Mouse (Mus musculus): ENCODE data around the gene Nup93. TPM values are rescaled to one million over a fixed set of nuclear protein-coding genes. Genes with fewer than 3 reads are reported as not detected.

Gene Nup93
- polyA plus RNA-seq, 1 experiment from 2014 or later: 146 TPM

DNA sequence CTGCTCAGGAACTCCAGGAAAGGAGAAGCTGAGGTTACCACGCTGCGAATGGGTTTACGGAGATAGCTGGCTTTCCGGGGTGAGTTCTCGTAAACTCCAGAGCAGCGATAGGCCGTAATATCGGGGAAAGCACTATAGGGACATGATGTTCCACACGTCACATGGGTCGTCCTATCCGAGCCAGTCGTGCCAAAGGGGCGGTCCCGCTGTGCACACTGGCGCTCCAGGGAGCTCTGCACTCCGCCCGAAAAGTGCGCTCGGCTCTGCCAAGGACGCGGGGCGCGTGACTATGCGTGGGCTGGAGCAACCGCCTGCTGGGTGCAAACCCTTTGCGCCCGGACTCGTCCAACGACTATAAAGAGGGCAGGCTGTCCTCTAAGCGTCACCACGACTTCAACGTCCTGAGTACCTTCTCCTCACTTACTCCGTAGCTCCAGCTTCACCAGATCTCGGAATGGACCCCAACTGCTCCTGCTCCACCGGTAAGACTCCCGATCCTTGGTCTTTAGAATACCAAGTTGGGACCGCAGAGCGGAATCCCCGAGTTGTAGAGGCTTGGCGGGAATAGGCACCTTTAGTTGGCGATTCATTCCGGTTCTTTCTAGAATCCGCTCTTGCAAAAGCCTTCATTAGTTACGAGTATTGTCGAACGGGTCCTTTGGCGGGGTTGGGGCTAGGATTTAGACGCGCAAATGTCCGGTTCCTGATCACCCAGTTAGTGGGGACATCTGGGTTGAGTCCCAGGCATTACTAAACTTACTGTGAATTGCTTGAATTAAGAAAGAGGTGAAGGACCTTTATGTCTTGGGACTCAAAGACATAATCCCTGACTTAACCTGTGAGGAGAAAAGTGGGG is 35.3 kb upstream of the Nup93 start, which contains the start of gene Mt1:
TSS of gene Mt1 (plus strand) at position 226 of the 856 bp plus-strand sequence.
- Histone ChIP-seq H3K27me3 (ENCODE audit: low read depth, poor library complexity, severe bottlenecking) (peaks cover 100% of the 10 kb centered on the region), H3K36me3 (no peaks in the 10 kb centered on the region), H3K27ac (peak within 1 kb of the TSS; percentile 21; the same call in 1 of the 2 replicates), H3K9me3 (replicated peaks) (no peaks in the 10 kb centered on the region), H3K4me1 (peaks cover 36% of the 10 kb centered on the region), H3K4me3 (peak within 1 kb of the TSS; percentile 52)
- WGBS: under 1% methylated on average over 50 of the region's 50 CpGs
- peak; percentile 81 for DNase-seq (ENCODE audit: low spot score)

DNA sequence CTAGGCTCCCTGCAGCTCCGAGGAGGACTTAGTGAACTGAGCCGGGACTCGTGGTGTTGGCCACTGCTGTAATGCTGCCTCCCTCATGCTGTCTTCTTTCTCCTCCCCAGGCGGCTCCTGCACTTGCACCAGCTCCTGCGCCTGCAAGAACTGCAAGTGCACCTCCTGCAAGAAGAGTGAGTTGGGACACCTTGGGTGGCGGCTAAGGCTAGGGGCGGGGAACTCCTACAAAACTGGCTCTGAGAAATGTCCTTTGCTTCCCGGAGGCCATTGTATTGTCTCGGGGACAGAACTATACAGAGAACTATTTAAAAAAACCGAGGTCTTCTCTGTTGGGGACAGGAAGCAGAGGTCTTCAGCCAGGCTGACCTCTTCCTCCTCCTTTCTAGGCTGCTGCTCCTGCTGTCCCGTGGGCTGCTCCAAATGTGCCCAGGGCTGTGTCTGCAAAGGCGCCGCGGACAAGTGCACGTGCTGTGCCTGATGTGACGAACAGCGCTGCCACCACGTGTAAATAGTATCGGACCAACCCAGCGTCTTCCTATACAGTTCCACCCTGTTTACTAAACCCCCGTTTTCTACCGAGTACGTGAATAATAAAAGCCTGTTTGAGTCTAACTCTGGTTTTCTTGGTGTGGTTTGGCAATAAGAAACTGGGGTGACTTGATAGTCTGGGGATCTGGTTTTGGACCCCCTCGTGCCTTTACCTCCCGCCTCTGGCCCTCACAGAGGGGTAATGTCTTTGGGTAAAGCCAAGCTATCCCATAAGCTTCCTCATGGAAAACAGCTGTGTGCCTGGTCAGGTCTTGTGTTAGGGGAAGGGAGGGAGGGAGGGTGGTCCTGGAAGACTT is 34.4 kb upstream of the Nup93 start:
- H3K4me3 ChIP-seq: peak overlapping the region; percentile 52
- DNase-seq (ENCODE audit: low spot score): peak; percentile 54
- 0 out of 2 replicates have a peak overlapping the region, but pooled peaks have one; percentile 21 for H3K27ac ChIP-seq
- WGBS: 5% methylated on average over 25 of the region's 25 CpGs
- H3K27me3 ChIP-seq (ENCODE audit: low read depth, poor library complexity, severe bottlenecking): peaks cover 100% of the 10 kb centered on the region
- peaks cover 43% of the 10 kb centered on the region for H3K4me1 ChIP-seq
- H3K9me3 ChIP-seq (replicated peaks): no peaks in the 10 kb centered on the region
- no peaks in the 10 kb centered on the region for H3K36me3 ChIP-seq

DNA sequence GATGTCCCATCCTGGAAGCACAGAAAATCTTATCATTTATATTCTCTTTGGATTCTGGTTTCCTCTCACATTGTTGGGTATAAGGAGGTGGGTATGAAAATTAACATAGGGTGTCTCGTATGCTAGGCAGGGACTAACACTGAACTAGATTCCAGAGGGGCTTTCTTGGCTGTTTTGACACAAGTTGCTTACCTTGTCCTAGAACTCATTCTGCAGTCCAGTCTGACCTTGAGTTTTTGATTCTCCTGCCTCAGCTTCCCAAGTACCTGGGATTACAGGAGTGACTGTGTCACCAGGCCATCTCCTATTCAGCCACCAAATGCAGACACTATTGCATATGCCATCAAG is 33.8 kb upstream of the Nup93 start:
- Histone ChIP-seq H3K4me3 (no peak overlapping the region), H3K36me3 (no peaks in the 10 kb centered on the region), H3K27me3 (ENCODE audit: low read depth, poor library complexity, severe bottlenecking) (peaks cover 100% of the 10 kb centered on the region), H3K4me1 (peaks cover 43% of the 10 kb centered on the region), H3K27ac (no peak overlapping the region), H3K9me3 (replicated peaks) (no peaks in the 10 kb centered on the region)
- WGBS: 74% methylated on average over 1 of the region's 1 CpGs
- DNase-seq (ENCODE audit: low spot score): no peak

DNA sequence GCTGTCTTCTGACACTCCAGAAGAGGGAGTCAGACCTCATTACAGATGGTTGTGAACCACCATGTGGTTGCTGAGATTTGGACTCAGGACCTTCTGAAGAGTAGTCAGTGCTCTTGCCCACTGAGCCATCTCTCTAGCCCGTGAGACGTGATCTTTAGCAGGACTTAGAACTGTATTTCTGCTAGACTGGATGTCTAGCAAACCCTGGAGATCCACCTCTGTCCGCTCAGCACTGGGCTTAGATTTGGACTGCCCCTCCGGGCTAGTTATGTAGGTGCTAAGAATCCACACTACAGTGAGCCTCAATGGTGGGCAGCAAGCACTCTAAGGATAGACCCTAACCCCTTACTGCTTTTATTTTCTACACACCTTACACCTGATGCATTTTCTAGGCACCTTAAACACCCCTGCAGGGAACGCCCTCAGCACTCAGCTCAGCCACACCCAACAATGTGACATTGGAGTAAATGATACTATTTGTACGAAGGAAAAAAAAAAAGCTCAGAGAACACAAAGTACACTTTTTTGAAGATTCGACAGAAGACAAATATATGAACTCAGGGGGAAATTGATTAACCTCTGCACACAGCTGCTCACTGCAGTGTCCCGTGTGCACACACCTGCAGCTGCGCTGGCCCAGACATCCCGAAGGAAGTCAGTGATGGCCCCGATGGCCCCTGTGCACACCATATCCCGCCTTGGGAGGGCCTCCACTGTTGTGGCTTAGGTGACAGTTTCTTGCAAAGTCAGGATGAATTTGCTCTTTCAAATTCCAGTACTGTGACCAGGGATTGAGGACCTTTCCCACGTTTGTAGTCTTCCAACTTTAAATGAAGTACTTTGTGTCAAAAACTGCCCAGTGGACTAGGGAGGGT is 32.1 kb upstream of the Nup93 start:
- peak overlapping the region; percentile 38; the same call in 1 of the 2 replicates for H3K4me3 ChIP-seq
- peaks cover 55% of the 10 kb centered on the region for H3K4me1 ChIP-seq
- H3K9me3 ChIP-seq (replicated peaks): no peaks in the 10 kb centered on the region
- no peak for DNase-seq (ENCODE audit: low spot score)
- H3K27me3 ChIP-seq (ENCODE audit: low read depth, poor library complexity, severe bottlenecking): peaks cover 100% of the 10 kb centered on the region
- 65% methylated on average over 13 of the region's 13 CpGs for WGBS
- H3K36me3 ChIP-seq: no peaks in the 10 kb centered on the region
- H3K27ac ChIP-seq: no peak overlapping the region

DNA sequence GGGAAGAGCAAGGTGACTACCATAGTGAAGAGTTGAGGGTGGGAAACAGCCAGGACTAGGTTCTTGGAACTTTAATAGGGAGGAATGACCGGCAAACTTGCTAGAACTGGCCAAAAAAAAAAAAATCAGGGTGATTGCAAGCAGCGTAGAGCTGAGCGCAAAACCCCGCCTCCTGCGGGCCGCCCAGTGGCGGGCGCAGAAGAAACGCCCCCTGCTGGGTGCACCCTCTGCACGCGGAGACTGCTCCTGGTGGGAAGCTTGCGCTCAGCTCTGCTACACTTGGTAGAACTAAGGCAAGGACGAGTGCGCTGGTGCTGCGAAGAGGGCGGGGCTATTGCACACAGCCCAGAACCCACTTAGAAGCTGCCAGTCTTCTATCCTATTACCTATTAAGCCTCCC is 31.2 kb upstream of the Nup93 start:
- H3K27me3 ChIP-seq (ENCODE audit: low read depth, poor library complexity, severe bottlenecking): peaks cover 100% of the 10 kb centered on the region
- no peak overlapping the region for H3K27ac ChIP-seq
- no peaks in the 10 kb centered on the region for H3K9me3 ChIP-seq (replicated peaks)
- WGBS: 0% methylated on average over 16 of the region's 16 CpGs
- peaks cover 61% of the 10 kb centered on the region for H3K4me1 ChIP-seq
- H3K36me3 ChIP-seq: no peaks in the 10 kb centered on the region
- H3K4me3 ChIP-seq: peak overlapping the region; percentile 38
- DNase-seq (ENCODE audit: low spot score): peak; percentile 78

DNA sequence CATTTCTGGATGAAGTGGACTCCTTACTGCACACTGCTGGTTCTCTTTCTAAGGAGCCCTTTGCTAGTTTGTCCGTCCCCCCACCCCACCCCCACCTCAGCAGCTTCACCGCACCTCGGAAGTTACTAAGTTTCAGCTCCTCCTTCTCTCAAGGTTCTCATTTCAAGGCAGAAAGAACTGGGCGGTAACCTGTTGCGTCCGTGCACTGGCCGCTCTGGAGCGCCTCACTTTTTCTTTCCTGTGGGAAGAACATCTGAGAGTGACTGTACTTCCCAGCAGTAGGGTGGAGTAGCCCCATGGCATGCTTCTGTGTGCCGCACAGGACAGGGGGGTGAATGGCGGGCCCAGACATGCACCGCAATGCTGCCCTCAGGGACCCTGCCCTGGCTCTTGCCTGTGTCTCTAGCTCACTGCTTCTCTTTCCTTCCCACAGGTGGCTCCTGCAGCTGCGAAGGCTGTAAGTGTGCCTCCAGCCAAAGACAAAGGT is 30.0 kb upstream of the Nup93 start:
- Histone ChIP-seq H3K27ac (no peak overlapping the region), H3K27me3 (ENCODE audit: low read depth, poor library complexity, severe bottlenecking) (peaks cover 97% of the 10 kb centered on the region), H3K9me3 (replicated peaks) (no peaks in the 10 kb centered on the region), H3K36me3 (no peaks in the 10 kb centered on the region), H3K4me3 (0 out of 2 replicates have a peak overlapping the region, but pooled peaks have one; percentile 11), H3K4me1 (peaks cover 52% of the 10 kb centered on the region)
- DNase-seq (ENCODE audit: low spot score): no peak
- 14% methylated on average over 12 of the region's 12 CpGs for WGBS

DNA sequence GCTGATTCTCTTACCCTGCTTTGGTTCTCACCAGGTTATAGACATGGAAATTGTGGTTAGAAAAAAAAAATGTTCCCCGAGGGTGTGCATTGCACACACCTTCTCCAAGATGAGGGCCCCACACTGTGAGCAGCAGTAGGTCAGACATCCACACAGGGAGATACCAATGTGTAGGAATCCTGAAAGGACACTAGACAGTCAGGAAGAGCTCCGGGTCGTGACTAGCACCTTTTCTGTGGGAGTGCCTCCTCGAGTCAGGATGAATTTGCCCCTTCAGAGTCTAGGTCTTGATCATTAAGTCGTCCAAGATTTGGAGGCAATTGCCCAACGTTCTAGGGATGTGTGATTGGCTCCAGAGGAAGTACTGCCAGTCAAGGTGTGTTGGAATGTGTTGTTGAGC is 28.6 kb upstream of the Nup93 start:
- 64% methylated on average over 6 of the region's 6 CpGs for WGBS

DNA sequence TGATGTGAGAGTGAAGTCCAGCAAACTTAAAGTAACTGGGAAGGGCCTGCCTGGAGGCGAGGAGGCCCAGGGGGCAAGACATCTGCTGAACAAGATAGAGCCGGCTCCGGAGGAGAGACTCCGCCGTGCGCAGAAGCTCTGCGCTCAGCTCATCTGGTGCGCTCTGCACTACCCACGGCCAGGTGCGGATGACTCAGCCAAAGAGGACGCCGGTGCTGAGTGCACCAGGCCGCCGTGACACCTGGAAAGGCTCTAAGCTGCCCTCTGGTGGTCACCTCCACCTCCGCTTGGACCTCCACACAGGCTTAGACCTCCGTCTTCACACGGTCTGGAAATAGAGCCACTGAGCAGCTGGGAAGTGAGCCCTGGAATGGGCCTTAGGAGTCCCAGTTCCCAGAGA is 27.8 kb upstream of the Nup93 start:
- Histone ChIP-seq H3K4me1 (peaks cover 52% of the 10 kb centered on the region), H3K4me3 (peak overlapping the region; percentile 29), H3K9me3 (replicated peaks) (no peaks in the 10 kb centered on the region), H3K27me3 (ENCODE audit: low read depth, poor library complexity, severe bottlenecking) (peaks cover 87% of the 10 kb centered on the region), H3K36me3 (no peaks in the 10 kb centered on the region), H3K27ac (0 out of 2 replicates have a peak overlapping the region, but pooled peaks have one; percentile 23)
- peak; percentile 81 for DNase-seq (ENCODE audit: low spot score)
- 2% methylated on average over 17 of the region's 17 CpGs for WGBS

More for the DNA sequence above, 28.6 kb upstream of the Nup93 start:
- Histone ChIP-seq H3K27ac (no peak overlapping the region), H3K9me3 (replicated peaks) (no peaks in the 10 kb centered on the region), H3K4me3 (no peak overlapping the region), H3K27me3 (ENCODE audit: low read depth, poor library complexity, severe bottlenecking) (peaks cover 95% of the 10 kb centered on the region), H3K36me3 (no peaks in the 10 kb centered on the region), H3K4me1 (peaks cover 44% of the 10 kb centered on the region)
- no peak for DNase-seq (ENCODE audit: low spot score)

DNA sequence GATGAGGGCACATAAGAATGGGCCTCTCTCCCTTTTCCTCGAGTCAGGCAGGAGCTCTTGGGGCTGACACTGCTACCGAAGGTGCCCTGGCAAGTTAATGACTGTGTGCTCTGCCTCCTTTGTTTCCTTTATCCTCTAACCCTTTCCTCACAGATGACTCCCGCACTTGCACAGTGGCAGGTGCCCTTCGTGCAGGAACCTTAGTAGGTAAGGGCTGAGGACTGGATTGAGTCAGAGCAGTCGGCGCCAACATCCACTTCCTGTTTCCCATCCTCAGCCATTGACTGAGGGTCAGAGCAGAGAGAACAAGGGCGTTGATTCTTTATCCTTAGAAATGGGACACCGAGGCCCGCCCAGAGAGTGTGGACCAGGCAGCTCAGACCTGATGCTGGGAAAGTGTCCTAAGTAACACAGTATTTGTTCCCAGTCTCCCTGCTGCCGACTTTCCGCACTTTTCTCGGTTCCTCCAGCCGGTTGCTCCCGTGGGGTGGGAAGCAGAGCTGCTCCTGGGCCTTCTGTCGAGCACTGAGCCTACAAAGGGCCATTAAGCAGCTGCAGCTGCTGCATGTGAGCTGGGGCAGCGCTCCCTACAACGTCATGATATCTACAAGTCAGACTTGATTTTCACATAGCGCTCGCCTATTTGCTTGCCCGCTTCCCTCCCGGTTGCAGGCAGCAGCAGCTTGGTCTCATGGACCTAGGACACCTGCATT is 26.9 kb upstream of the Nup93 start:
- H3K27me3 ChIP-seq (ENCODE audit: low read depth, poor library complexity, severe bottlenecking): peaks cover 78% of the 10 kb centered on the region
- H3K4me1 ChIP-seq: peaks cover 52% of the 10 kb centered on the region
- no peak for DNase-seq (ENCODE audit: low spot score)
- no peaks in the 10 kb centered on the region for H3K36me3 ChIP-seq
- 36% methylated on average over 21 of the region's 21 CpGs for whole genome bisulfite sequencing
- H3K4me3 ChIP-seq: 0 out of 2 replicates have a peak overlapping the region, but pooled peaks have one; percentile 13
- H3K9me3 ChIP-seq (replicated peaks): no peaks in the 10 kb centered on the region
- peak overlapping the region; percentile 23; the same call in 1 of the 2 replicates for H3K27ac ChIP-seq

DNA sequence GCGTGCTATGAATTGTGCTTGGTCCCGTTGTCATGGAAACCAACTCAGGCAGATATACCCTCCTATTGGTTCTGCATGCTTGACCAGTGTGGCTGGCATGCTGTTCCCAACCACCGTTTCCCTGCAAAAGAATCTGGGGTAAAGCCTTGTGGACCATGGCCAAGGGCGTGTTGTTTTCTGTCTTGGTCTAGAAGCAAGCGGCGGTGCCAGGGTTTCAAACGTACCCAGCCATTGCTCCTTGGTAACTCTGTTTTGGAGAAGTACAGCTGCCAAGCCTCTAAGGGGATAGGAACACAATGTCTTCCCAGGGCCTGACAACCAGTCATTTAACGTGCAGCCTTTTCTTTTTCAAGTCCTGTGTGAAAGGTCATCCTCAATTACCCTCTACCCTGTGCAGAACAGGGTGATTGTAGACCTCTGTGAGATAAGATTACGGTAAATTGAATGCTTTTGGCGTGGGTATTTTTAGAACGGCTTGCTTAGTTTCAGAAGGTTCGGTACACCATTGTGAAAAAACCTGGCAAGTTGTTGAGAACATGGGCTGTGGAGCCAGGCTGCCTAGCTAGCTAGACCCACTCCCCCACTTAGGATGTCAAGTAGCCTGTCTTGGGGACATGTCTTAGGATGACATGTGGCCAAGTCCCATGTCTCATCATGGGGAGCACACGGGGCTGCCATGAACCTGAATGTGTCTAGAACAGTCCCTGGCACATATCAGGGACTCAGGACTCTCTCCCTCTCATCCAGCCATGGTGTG is 24.9 kb upstream of the Nup93 start:
- Histone ChIP-seq H3K4me1 (peaks cover 38% of the 10 kb centered on the region), H3K27ac (no peak overlapping the region), H3K27me3 (ENCODE audit: low read depth, poor library complexity, severe bottlenecking) (peaks cover 58% of the 10 kb centered on the region), H3K4me3 (no peak overlapping the region), H3K9me3 (replicated peaks) (no peaks in the 10 kb centered on the region), H3K36me3 (no peaks in the 10 kb centered on the region)
- no peak for DNase-seq (ENCODE audit: low spot score)
- 79% methylated on average over 13 of the region's 13 CpGs for WGBS

DNA sequence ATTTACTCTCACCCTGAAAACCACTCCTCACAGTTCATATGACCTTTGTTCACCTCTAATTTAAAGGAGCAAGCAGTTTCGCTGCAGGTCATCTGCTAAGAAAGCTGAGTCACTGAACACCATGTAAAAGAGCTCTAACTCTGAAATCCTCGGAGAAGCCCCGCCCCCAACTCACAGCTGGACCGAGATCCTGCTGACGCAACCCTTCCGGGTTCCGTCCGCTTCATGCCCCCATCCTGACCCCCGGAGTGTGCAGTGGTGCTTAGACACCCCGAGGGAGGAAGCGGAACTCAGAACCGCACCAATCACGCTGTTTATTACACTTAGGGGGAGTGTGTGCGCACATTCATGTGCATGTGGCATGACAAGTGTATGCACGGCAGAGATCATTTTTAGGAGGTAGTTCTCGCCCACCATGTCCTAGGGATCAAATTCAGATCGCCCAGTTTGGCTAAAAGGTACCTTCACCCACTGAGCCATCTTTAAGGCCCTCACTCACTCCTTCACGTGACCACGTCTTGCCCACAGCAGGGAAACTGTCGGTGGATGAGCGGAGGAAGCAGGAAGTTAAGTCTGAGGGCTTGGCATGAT is 23.2 kb upstream of the Nup93 start:
- Histone ChIP-seq H3K4me1 (peaks cover 34% of the 10 kb centered on the region), H3K36me3 (no peaks in the 10 kb centered on the region), H3K4me3 (peak overlapping the region; percentile 43), H3K9me3 (replicated peaks) (no peaks in the 10 kb centered on the region), H3K27me3 (ENCODE audit: low read depth, poor library complexity, severe bottlenecking) (peaks cover 41% of the 10 kb centered on the region), H3K27ac (peak overlapping the region; percentile 36)
- DNase-seq (ENCODE audit: low spot score): peak; percentile 65
- WGBS: 26% methylated on average over 21 of the region's 21 CpGs

Data from limb, embryonic 10.5 days (tissue).